Mouse (Mus musculus) heart, adult 18-20 months (tissue): ENCODE measurements at regions not wholly inside any gene's neighbourhood (a gene's known extent, or its start where the extent isn't known, plus 50 kb on each side); places are given as distances from the start of the nearest gene placed in this dataset.
A peak's percentile ranks its signal among the peaks of the same experiment; 100 is the strongest.

Experiments
- DNase-seq, 2 experiments: peaks; one replicate each; pipeline ENCODE4 v3.0.0; 2021 to 2022; ENCODE audit warnings: mixed read lengths in 1 of 2

DNA sequence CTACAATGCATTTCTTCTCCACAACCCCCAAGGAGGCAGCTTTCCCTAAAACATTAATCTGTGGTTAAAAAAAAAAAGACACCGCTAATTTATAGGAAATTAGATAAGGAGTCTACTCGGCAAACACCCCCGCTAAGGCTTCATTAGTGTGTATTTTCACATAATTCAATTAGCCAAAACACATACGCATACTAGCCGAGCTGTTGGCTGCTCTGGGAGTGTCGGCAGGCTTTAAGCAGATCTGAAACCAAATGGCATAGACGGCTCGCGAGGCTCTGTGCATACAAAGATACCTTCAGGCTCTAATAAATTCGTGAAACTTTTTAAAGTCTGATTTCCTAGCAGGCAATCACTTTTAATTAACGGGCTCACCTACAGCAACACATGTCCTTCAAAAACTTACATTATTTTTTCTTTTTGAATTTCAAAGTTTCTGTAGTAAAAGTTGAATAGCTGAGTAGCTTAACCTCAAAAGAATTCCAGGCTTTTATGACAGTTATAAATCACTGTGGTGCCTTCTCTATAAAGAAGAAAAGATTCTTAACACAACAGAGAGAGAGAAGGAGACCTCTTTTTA lies 68.0 kb upstream of the Smyd2 start:
- no peak for DNase-seq

DNA sequence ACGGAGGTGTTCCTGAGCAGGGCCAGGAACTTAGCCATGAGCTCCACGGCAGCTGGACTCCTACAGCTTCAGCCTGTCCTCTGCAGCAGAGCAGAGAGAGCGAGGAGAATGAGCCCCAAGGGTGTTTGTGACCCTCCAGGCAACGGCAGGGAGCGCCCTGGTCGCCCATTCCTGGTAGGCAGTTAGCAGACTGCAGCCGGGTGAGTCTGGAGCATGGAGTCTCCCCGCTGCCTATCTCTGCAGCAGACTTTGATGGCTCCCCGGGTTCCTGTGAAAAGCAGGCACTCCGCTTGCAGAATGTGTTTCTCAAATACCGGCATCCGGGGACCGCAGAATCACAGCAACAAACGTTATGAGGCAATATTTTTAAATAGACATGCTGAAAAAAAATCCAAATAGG lies 67.2 kb upstream of the Smyd2 start:
- no peak for DNase-seq

DNA sequence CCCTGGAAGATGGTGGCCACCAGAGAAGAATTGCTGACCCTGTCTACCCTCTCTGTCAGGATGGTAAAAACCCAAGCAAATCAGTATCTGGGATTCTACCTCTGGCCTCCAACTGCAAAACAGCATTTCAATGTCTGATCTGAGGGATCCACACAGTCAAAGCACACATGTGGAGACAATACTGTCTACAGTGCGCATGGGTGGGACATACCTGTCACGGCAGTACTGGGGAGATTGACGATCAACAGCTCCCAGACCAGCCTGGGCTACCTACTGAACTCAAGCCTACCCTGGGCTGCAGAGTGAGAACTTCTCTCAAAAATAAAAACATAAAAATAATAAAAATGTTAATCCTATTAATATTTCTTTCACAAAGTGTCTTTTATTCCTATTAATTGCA lies 66.7 kb upstream of the Smyd2 start:
- no peak for DNase-seq

DNA sequence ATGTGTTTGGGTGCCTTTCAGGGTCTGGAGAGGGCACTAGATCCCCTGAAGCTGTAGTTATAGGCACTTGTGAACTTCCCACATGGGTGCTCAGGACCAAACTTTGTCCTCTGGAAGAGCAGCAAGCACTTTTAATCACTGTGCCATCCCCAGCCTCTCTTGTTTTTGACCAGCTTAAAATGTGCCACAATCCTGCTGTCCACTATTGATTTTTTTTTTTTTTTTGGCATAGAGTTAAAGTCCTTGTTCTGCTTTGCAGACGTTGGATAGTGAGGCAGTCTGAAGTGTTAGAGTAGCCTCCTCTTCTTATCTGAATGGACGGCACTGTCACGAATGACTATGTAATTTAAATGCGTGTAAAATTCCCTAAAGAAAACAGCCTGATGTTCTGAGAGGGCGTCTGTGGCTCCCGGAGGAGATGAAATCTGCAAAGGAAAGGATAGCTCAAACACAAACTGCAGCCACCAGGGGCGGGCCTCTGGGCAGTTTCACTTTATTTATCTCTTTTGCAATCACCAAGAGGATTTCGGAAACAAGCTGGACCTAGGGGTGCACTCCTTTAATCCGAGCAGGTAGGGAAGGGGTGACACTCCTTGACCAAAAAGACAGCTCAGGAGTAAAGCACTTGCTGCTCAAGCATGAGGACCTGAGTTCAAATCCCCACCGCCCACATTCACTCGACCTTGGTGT lies 63.5 kb upstream of the Smyd2 start:
- no peak for DNase-seq

DNA sequence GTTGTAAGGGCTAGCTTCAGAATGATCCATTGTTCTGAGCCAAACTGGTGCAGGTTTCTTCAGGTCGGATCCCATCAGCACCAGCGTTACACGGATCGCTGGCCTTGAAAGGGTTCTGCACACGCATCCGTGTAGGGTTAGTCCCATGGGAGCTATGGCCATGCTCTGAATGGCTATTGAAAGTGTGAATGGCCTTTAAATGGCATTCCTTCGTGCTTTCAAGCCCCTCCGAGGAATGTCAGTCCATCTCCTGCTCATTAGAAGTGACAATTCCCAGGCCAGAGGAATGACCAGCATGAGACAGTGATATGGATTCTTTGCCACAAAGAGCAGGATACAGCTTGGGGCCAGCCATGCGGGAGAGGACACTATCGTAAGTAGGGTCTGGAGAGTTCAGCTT lies 56.1 kb upstream of the Smyd2 start:
- DNase-seq: no peak

DNA sequence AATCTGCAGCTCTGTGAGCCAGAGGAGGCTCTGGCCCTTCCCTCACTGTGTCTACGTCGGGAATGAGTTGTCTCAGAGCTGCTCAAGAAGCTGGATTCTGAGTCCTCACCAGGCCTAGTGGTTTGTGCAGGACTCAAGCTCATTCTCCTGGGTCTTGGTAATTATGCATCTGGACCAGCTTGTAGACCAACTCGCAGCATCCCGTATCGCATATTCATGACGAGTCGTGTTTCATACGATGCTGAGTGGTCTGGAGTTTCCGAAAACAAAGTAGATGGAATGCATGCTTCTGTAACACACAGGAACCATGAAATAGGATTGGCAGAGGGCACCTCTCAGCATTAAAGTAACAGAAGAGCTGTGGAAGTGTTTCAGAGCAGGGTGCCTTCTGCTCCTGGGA lies 53.5 kb upstream of the Smyd2 start:
- no peak for DNase-seq

DNA sequence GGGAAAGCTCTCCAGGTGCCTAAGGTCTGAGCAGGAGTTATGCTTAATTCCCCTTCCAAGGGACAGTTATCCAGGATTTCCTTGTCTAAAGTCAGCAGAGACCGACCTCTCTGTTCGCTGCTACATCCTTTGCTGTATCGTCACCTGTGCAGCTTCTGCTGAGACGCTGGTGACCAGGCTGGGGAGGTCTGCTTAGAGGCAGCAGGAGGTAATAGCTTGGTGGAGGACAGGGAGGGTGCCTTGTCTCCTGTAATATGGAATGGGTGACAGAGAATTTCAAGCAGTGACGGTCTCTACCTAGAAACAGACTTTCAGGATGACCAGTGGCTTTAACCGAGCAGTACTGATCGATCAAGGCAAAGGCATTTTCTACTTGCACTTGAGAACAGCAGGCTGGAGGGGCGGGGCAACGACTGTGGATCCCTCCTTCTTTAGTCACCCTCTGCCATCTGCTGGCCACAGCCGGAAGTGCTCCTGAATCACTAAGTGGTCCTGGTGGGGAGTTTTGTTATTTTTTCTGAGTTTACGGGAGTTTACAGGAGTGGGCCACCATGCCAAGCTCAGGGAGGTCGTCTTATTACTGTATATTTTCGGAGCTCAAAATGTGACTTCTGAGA lies 50.7 kb upstream of the Smyd2 start:
- DNase-seq: peak; percentile 76 to 92
